Mouse (Mus musculus): Measurements from ENCODE around the gene Ncf2. TPM values are rescaled to one million over a fixed set of nuclear protein-coding genes. Genes with fewer than 3 reads are reported as not detected.

The Ncf2 gene
- polyA plus RNA-seq, 1 experiment from 2014 or later = 6.1 TPM

DNA sequence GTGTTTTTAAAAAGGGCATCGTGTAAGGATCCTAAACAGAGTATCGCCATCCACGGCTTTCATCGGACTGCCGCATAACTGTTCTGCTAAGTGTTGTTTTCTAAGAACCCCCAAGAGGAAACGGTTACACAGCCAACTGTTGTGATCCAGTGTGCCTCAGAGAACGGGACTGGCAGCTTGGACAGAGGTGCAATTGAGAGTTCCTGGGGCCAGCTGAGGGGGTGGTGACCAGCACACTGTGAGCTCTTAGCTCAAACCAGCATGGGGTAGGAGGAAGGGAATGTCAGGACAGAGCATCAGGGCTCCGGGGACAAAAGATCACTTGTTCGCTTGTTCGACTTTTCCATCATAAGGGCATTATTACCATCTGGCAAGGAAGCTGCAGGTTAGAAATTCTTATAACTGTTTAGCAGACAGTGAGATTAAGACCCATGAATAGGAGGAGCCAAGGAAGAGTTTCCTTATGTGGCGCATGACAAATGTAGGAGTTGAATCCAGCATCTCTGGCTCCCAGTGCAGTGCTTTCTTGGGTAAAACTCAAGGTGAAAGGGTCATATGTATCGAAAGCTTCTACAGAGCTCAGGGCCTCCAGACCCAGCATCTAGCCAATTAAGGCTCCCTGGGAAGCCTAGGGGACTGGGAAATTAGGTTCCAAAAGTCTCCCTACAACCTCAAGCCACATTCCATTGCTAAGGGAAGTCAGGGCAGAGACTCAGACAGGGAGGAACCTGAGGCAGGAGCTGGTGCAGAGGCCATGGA is 7.1 kb upstream of the Ncf2 start:
- H3K4me2 ChIP-seq (ENCODE audit: low read length) = no peak overlapping the region
- H3K4me3 ChIP-seq (ENCODE audit: low read depth, low read length) = no peak overlapping the region
- H3K36me3 ChIP-seq (ENCODE audit: control insufficient read depth, insufficient read depth, low read length) = no peaks in the 10 kb centered on the region
- no peak overlapping the region; the same call in 1 of the 2 replicates for H3K27ac ChIP-seq (ENCODE audit: low read depth)
- peaks cover 2% of the 10 kb centered on the region; the same call in 1 of the 2 replicates for H3K9me3 ChIP-seq (ENCODE audit: control insufficient read depth, low read length)
- 63% methylated on average over 12 of the region's 12 CpGs for WGBS
- H3K27me3 ChIP-seq (replicated peaks; ENCODE audit: control insufficient read depth, insufficient read depth, low read length) = no peaks in the 10 kb centered on the region
- ATAC-seq (replicated peaks; ENCODE audit: low FRiP score, low TSS enrichment, low read depth) (0 out of 2 replicates have a peak, but pooled peaks have one; percentile 47), DNase-seq (ENCODE audit: low spot score) (no peak)
- H3K9ac ChIP-seq (ENCODE audit: low read length) = no peak overlapping the region
- no peaks in the 10 kb centered on the region for H3K4me1 ChIP-seq (replicated peaks; ENCODE audit: control insufficient read depth, insufficient read depth, low read length)

DNA sequence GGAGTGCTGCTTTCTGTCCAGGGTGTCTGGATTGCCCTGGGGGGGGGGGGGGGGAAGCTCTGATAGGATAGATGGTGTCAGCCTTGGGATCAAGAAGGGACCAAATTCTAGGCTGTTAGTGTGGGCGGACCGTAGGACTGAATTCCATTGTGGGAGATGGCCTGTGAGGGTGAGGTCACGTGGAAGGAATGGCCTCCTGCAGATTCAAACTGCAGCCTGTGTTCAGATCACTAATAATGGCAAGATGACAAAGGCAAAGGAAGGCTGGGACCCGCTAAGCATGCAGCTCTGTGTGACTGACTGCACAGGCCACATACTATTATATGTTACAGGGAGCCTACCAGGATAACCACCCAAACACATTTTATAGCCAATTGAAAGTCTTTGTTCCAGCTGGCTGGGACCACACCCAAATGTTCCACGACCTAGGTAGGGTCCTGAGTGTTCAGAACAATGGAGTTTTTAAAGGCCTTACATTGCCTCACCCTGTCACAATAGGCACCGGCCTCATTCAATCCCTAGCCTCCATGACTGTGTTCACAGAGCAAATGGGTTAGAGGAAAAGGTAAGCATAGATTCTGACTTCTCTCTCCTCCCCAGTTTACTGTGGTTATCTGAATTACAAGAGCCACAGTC is 6.4 kb upstream of the Ncf2 start:
- no peak for DNase-seq (ENCODE audit: low spot score)
- H3K36me3 ChIP-seq (ENCODE audit: control insufficient read depth, insufficient read depth, low read length) = no peaks in the 10 kb centered on the region
- H3K4me3 ChIP-seq (ENCODE audit: low read depth, low read length) = no peak overlapping the region
- H3K9me3 ChIP-seq (ENCODE audit: control insufficient read depth, low read length) = peaks cover 2% of the 10 kb centered on the region; the same call in 1 of the 2 replicates
- no peak overlapping the region for H3K9ac ChIP-seq (ENCODE audit: low read length)
- ATAC-seq (replicated peaks; ENCODE audit: low FRiP score, low TSS enrichment, low read depth) = no peak
- WGBS = 68% methylated on average over 6 of the region's 6 CpGs
- no peaks in the 10 kb centered on the region for H3K27me3 ChIP-seq (replicated peaks; ENCODE audit: control insufficient read depth, insufficient read depth, low read length)
- no peaks in the 10 kb centered on the region for H3K4me1 ChIP-seq (replicated peaks; ENCODE audit: control insufficient read depth, insufficient read depth, low read length)
- no peak overlapping the region; the same call in 1 of the 2 replicates for H3K27ac ChIP-seq (ENCODE audit: low read depth)
- H3K4me2 ChIP-seq (ENCODE audit: low read length) = no peak overlapping the region

DNA sequence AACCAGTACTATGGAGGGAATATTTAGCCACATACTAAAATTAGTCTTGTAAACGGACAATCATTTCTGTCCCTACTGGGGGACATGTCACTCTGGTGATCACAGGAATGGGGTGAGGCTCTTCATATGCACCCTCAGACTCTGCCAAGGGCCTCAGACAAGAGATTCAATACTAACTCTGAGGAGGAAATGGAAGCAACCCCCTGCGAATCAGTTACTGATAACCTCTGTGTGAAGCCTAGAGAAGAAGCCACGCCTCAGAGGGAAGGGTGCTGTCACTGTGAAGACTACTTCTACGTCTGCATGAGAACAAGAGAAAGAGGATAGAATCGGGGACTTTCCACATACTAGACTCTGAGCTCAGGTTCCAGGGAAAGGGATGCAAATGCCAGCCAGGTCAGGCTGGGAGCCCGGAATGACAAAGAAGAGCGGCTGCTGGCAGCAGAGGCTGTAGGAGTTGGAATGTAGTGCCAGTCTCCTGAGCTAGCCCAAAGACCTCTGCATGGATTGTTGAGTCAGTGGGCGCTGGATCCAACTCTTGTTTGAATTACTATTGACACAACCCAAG is 4.2 kb upstream of the Ncf2 start:
- 70% methylated on average over 8 of the region's 8 CpGs for WGBS
- no peaks in the 10 kb centered on the region for H3K36me3 ChIP-seq (ENCODE audit: control insufficient read depth, insufficient read depth, low read length)
- H3K4me3 ChIP-seq (ENCODE audit: low read depth, low read length) = no peak overlapping the region
- ATAC-seq (replicated peaks; ENCODE audit: low FRiP score, low TSS enrichment, low read depth) (no peak), DNase-seq (ENCODE audit: low spot score) (no peak)
- peaks cover 2% of the 10 kb centered on the region; the same call in 1 of the 2 replicates for H3K9me3 ChIP-seq (ENCODE audit: control insufficient read depth, low read length)
- no peak overlapping the region for H3K27ac ChIP-seq (ENCODE audit: low read depth)
- H3K27me3 ChIP-seq (replicated peaks; ENCODE audit: control insufficient read depth, insufficient read depth, low read length) = no peaks in the 10 kb centered on the region
- H3K4me2 ChIP-seq (ENCODE audit: low read length) = no peak overlapping the region
- no peak overlapping the region for H3K9ac ChIP-seq (ENCODE audit: low read length)
- peaks cover 9% of the 10 kb centered on the region for H3K4me1 ChIP-seq (replicated peaks; ENCODE audit: control insufficient read depth, insufficient read depth, low read length)

DNA sequence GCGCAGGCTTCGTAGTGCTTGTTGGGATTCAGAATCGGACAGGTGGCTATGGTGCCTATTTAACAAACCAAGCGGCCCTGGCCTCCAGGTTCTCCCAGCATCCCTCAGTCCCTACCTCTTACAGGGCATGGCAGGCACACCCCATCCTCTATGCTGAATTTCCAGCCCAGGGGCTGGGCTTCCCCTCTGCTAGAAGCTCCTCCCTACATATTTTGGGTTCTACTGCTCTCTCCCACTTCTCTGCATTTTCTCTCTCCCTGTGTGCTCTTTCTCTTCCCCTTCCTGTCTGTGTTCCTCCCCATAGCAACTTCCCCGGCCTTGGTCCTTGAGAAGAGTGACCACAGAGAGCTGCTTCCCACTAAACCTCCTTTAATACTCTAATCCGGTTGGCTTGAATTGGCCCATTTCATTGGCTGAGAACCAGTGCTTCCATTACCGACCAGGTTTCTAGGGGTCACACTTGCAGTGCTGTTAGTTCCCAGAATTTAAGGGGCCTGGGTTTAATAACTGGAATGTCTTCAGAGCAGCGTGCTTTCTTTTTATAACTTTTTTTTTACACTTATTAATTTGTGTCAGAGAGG is 3.2 kb upstream of the Ncf2 start:
- no peak for DNase-seq (ENCODE audit: low spot score)
- Histone ChIP-seq H3K4me3 (ENCODE audit: low read depth, low read length) (no peak overlapping the region), H3K36me3 (ENCODE audit: control insufficient read depth, insufficient read depth, low read length) (no peaks in the 10 kb centered on the region), H3K9me3 (ENCODE audit: control insufficient read depth, low read length) (peaks cover 2% of the 10 kb centered on the region; the same call in 1 of the 2 replicates), H3K27me3 (replicated peaks; ENCODE audit: control insufficient read depth, insufficient read depth, low read length) (no peaks in the 10 kb centered on the region), H3K9ac (ENCODE audit: low read length) (no peak overlapping the region), H3K4me1 (replicated peaks; ENCODE audit: control insufficient read depth, insufficient read depth, low read length) (peaks cover 9% of the 10 kb centered on the region), H3K27ac (ENCODE audit: low read depth) (no peak overlapping the region), H3K4me2 (ENCODE audit: low read length) (no peak overlapping the region)
- ATAC-seq (replicated peaks; ENCODE audit: low FRiP score, low TSS enrichment, low read depth) = no peak
- 83% methylated on average over 8 of the region's 8 CpGs for whole genome bisulfite sequencing

DNA sequence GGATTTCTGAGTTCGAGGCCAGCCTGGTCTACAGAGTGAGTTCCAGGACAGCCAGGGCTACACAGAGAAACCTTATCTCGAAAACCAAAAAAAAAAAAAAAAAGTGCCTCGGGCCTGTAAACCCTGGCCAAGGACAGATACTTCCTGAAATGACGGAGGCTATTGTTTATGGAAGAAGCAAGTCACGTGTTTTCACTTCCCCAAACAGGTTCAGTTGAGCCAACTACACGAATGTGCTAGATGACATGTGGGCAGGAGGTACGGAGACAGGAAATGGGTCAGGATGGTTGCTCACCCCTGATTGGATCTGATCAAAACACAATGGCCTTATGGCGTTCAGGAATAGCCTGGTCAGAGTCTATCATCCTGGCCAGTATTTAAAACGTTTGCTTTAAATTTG is 1.9 kb upstream of the Ncf2 start:
- Histone ChIP-seq H3K4me1 (replicated peaks; ENCODE audit: control insufficient read depth, insufficient read depth, low read length) (peaks cover 9% of the 10 kb centered on the region), H3K27ac (ENCODE audit: low read depth) (no peak overlapping the region), H3K36me3 (ENCODE audit: control insufficient read depth, insufficient read depth, low read length) (no peaks in the 10 kb centered on the region), H3K4me3 (ENCODE audit: low read depth, low read length) (no peak overlapping the region), H3K9me3 (ENCODE audit: control insufficient read depth, low read length) (peaks cover 2% of the 10 kb centered on the region; the same call in 1 of the 2 replicates), H3K4me2 (ENCODE audit: low read length) (no peak overlapping the region), H3K9ac (ENCODE audit: low read length) (no peak overlapping the region), H3K27me3 (replicated peaks; ENCODE audit: control insufficient read depth, insufficient read depth, low read length) (no peaks in the 10 kb centered on the region)
- ATAC-seq (replicated peaks; ENCODE audit: low FRiP score, low TSS enrichment, low read depth) = no peak
- no peak for DNase-seq (ENCODE audit: low spot score)
- WGBS = 67% methylated on average over 9 of the region's 9 CpGs

DNA sequence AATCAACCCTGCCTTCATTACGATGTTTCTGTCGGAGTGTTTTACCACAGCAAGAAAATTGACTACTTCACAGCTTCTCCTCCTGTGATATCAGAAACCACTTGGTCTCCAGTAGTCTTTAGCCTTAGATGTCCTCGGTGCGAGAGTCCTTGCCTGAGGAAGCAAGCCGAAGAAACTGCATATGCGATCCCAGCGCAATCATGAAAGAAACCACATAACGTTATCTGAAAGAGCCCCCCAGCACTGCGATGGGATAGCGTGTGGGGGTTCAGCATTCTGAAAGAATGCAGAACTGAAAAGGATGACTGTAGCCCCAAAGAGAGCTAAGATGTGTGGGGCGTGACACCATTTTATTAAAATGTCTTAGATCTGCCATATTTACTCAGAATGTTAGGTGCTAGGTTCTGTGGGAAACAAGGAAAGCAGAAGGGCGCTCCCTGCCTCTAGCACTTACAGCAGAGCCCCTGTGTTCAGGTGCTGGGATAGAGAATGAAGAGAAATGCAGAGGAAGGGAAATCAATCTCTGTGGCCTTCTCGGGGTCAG is 711 bp downstream of the Ncf2 start:
- no peak overlapping the region for H3K4me2 ChIP-seq (ENCODE audit: low read length)
- 81% methylated on average over 13 of the region's 13 CpGs for WGBS
- no peaks in the 10 kb centered on the region for H3K36me3 ChIP-seq (ENCODE audit: control insufficient read depth, insufficient read depth, low read length)
- H3K9ac ChIP-seq (ENCODE audit: low read length) = no peak overlapping the region
- peaks cover 9% of the 10 kb centered on the region for H3K4me1 ChIP-seq (replicated peaks; ENCODE audit: control insufficient read depth, insufficient read depth, low read length)
- no peak overlapping the region for H3K4me3 ChIP-seq (ENCODE audit: low read depth, low read length)
- no peaks in the 10 kb centered on the region for H3K27me3 ChIP-seq (replicated peaks; ENCODE audit: control insufficient read depth, insufficient read depth, low read length)
- ATAC-seq (replicated peaks; ENCODE audit: low FRiP score, low TSS enrichment, low read depth) (no peak), DNase-seq (ENCODE audit: low spot score) (no peak)
- H3K9me3 ChIP-seq (ENCODE audit: control insufficient read depth, low read length) = no peaks in the 10 kb centered on the region
- 0 out of 2 replicates have a peak overlapping the region, but pooled peaks have one; percentile 6 for H3K27ac ChIP-seq (ENCODE audit: low read depth)

DNA sequence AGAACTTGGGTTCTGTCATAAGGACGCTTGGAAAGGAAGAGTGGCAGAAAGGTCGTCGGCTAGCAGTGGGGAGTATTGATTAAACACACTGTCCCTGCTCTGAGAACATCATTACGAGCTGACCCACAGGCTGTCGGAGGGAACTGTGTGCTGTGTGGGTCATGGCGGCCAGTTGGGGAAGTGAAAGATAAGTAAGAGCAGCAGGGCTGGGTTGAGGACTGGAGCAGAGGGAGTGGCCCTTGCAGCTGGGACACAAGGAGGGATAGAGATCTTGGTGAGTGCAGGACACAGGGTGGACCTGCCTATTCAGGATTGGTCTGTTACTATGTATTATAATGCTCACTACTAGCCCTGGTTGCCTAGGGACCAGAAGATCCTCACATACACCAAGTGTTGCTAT is 4.9 kb downstream of the Ncf2 start:
- H3K9ac ChIP-seq (ENCODE audit: low read length) = no peak overlapping the region
- WGBS = 77% methylated on average over 6 of the region's 6 CpGs
- ATAC-seq (replicated peaks; ENCODE audit: low FRiP score, low TSS enrichment, low read depth) (no peak), DNase-seq (ENCODE audit: low spot score) (no peak)
- no peak overlapping the region for H3K27ac ChIP-seq (ENCODE audit: low read depth)
- no peaks in the 10 kb centered on the region for H3K9me3 ChIP-seq (ENCODE audit: control insufficient read depth, low read length)
- no peaks in the 10 kb centered on the region for H3K36me3 ChIP-seq (ENCODE audit: control insufficient read depth, insufficient read depth, low read length)
- no peak overlapping the region for H3K4me3 ChIP-seq (ENCODE audit: low read depth, low read length)
- H3K4me1 ChIP-seq (replicated peaks; ENCODE audit: control insufficient read depth, insufficient read depth, low read length) = peaks cover 12% of the 10 kb centered on the region
- no peak overlapping the region for H3K4me2 ChIP-seq (ENCODE audit: low read length)
- no peaks in the 10 kb centered on the region for H3K27me3 ChIP-seq (replicated peaks; ENCODE audit: control insufficient read depth, insufficient read depth, low read length)

DNA sequence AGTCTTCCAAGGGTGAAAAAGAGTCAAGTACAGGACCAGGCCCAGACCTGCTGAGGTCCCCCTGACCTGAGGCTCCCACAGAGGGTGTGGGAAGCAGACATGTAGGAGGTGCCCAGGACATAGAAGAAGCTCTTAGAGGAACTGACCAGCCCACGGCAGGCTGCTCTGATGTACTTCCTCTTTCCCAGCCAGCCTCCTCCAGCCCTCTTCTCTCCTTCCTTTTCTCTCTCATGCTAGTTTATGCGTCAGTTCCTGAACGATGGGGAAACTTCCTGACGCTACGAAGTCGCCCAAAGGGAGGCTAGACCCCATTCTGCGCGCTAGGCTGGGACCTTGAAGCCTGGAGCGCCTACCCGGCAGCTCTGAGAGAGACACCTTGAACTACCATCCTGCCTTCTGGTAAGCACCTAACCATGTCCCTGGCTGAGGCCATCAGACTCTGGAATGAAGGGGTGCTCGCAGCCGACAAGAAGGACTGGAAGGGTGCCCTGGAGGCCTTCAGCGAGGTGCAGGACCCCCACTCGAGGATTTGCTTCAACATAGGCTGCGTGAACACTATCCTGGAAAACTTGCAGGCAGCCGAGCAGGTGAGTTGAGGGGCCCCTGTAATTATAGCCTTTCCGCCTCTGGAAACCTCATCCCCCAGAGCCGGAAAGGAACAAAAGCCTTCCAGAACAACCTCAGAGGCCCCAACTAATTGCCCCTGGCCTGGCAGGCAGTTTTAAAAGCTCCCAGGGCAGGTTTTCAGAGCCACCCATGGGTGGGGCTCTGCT is 7.8 kb downstream of the Ncf2 start:
- ATAC-seq (replicated peaks; ENCODE audit: low FRiP score, low TSS enrichment, low read depth) (peak; percentile 73), DNase-seq (ENCODE audit: low spot score) (no peak)
- Histone ChIP-seq H3K9ac (ENCODE audit: low read length) (no peak overlapping the region), H3K9me3 (ENCODE audit: control insufficient read depth, low read length) (no peaks in the 10 kb centered on the region), H3K4me3 (ENCODE audit: low read depth, low read length) (no peak overlapping the region), H3K36me3 (ENCODE audit: control insufficient read depth, insufficient read depth, low read length) (no peaks in the 10 kb centered on the region), H3K4me2 (ENCODE audit: low read length) (no peak overlapping the region), H3K4me1 (replicated peaks; ENCODE audit: control insufficient read depth, insufficient read depth, low read length) (peaks cover 8% of the 10 kb centered on the region), H3K27me3 (replicated peaks; ENCODE audit: control insufficient read depth, insufficient read depth, low read length) (no peaks in the 10 kb centered on the region), H3K27ac (ENCODE audit: low read depth) (peak overlapping the region; percentile 73)
- WGBS = 61% methylated on average over 18 of the region's 18 CpGs
